12 mouse cellular contexts compared by ENCODE assay signal in the genomic region with DNA sequence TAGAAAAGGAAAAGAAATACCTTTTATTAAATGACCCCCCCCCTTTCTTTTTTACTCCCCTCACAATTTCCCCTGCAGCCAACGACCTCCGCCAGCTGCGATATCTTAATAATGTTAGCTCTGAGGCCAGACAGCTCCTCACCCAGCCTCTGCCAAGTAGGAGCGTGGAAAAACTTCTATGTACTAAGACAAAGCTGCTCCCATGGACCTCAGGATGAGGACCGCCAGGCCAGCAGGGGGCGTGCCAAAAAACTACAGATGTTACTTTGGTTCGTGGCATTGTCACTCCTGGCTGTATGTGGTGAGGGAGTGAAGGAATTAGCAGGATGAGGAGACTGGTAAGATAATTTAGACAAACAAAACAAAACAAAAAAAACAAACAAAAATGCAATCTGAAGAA.
DNase-seq lines count a peak whose midpoint lies in the region; TF ChIP-seq lines count a peak whose summit lies in the region.
"Had no signal": no experiment of that assay in that cellular context is flagged by ENCODE, and none has a peak within 500 bp of the region (broad histone marks: within the 10 kb centered on the region; RNA-seq: fewer than 3 reads in every experiment).

No protein-coding gene starts in this region.

- 58% methylated on average over 7 of the region's 7 CpGs for WGBS in kidney, adult 2 months

- no peak overlapping the region for H3K4me3 ChIP-seq in kidney, adult 2 months (ENCODE audit: insufficient read depth, low read depth, low read length)
- H3K4me3 ChIP-seq: embryonic facial prominence, embryonic 15.5 days; left cerebral cortex, adult 2 months; stomach, embryonic 15.5 days had no signal

- no peaks in the 10 kb centered on the region for H3K27me3 ChIP-seq in kidney, adult 2 months (replicated peaks; ENCODE audit: control insufficient read depth, insufficient read depth, low read length)
- H3K27me3 ChIP-seq: embryonic facial prominence, embryonic 15.5 days; stomach, embryonic 15.5 days had no signal

- H3K4me1 ChIP-seq in kidney, adult 2 months (ENCODE audit: control insufficient read depth, insufficient read depth, low read length): no peaks in the 10 kb centered on the region
- H3K4me1 ChIP-seq: embryonic facial prominence, embryonic 15.5 days; stomach, embryonic 15.5 days had no signal

- TF ChIP-seq CTCF in kidney, adult 2 months (conservative IDR thresholded peaks at IDR 0.05; ENCODE audit: insufficient read depth, insufficient read length, low read depth, low read length): no peak

- no peak for TF ChIP-seq POLR2A in kidney, adult 2 months (IDR thresholded peaks at IDR 0.05; ENCODE audit: low read depth, low read length)

- DNase-seq in cerebellum, postnatal 10 days: peak; percentile 13 to 21
- DNase-seq in cerebellum, adult 11-12 months: no peak
- peak; percentile 24 for DNase-seq in kidney, postnatal 10 days
- no peak for DNase-seq in kidney, adult 2 months
- peak; percentile 12 for DNase-seq in ovary, postnatal 36 days (ENCODE audit: low spot score)
- DNase-seq in ovary, adult 18-20 months (ENCODE audit: low spot score): no peak
- DNase-seq in testis, postnatal 10 days (ENCODE audit: low spot score): peak; percentile 63
- no peak for DNase-seq in spleen, postnatal 36 days (ENCODE audit: low spot score in 2 of 2)
- DNase-seq: gastrocnemius, postnatal 25 days had no signal

- H3K36me3 ChIP-seq in kidney, adult 2 months (ENCODE audit: control insufficient read depth, insufficient read depth, low read length): no peaks in the 10 kb centered on the region
- H3K36me3 ChIP-seq: embryonic facial prominence, embryonic 15.5 days; stomach, embryonic 15.5 days had no signal

- no peak overlapping the region for H3K27ac ChIP-seq in kidney, adult 2 months (ENCODE audit: insufficient read depth, low read depth, low read length)
- H3K27ac ChIP-seq: embryonic facial prominence, embryonic 15.5 days; left cerebral cortex, adult 2 months; stomach, embryonic 15.5 days had no signal

Comparison
In these comparisons a context has a peak if more than half of its experiments do, and no peak if none do; other contexts are left out.
1. DNase-seq: peak in cerebellum, postnatal 10 days (2 of 2), kidney, postnatal 10 days (single experiment), ovary, postnatal 36 days (single experiment) and testis, postnatal 10 days (single experiment); none in cerebellum, adult 11-12 months (single experiment), kidney, adult 2 months (single experiment), ovary, adult 18-20 months (single experiment) and spleen, postnatal 36 days (0 of 2).